ENCODE assay signal across 15 mouse cellular contexts in the genomic region with DNA sequence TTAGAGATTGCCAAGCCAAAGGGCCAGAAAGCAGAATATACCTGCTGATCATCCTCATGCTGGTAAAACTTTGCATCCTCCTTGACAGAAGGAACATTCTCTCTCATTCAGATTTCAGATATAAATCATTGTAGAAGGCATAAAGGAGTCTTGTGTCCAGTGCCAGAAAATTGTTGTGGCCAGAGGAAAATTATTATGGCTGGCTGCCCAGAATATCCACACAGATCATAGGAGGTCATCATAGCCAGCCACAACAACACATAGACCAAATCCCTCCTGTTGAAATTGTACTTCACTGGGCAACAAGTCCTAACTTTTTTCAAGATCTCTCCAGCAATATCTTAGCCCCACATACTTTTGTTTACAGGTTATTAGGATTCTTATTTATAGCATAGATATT.
DNase-seq lines count a peak whose midpoint lies in the region.
"Had no signal": no experiment of that assay in that cellular context is flagged by ENCODE, and none has a peak within 500 bp of the region (broad histone marks: within the 10 kb centered on the region; RNA-seq: fewer than 3 reads in every experiment).

No protein-coding gene starts in this region.

- intact Hi-C loops in left cerebral cortex, postnatal 4 days (cut with DNase I): no loop called here

- peak; percentile 3 to 5 for DNase-seq in cerebellum, postnatal 10 days
- no peak for DNase-seq in cerebellum, adult 11-12 months
- DNase-seq in 3T3-L1 (ENCODE audit: low read depth, low spot score): peak; percentile 97
- peak; percentile 34 for DNase-seq in MN1 (ENCODE audit: low spot score)
- DNase-seq in left cerebral cortex, postnatal 4 days: no peak
- no peak for DNase-seq in thymus, postnatal 36 days
- DNase-seq: adrenal gland, postnatal 36 days; cerebellum, adult 2 months; cerebellum, adult 9-11 months; cerebellum, postnatal 36 days; embryo, embryonic 11 days; gastrocnemius, postnatal 25 days; heart, adult 18-20 months; heart, postnatal 10 days; heart, postnatal 36 days had no signal

Comparison
In these comparisons a context has a peak if more than half of its experiments do, and no peak if none do; other contexts are left out.
1. DNase-seq: peak in cerebellum, postnatal 10 days (2 of 2), 3T3-L1 (single experiment) and MN1 (single experiment); none in cerebellum, adult 11-12 months (single experiment), left cerebral cortex, postnatal 4 days (single experiment) and thymus, postnatal 36 days (0 of 2).